Mouse (Mus musculus) heart, adult 10 weeks (tissue): ENCODE data around the gene Rassf6. TPM values are rescaled to one million over a fixed set of nuclear protein-coding genes. Genes with fewer than 3 reads are reported as not detected.

Source experiments
- polyA plus RNA-seq: library from polyadenylated mRNA; stranded (reverse); fragments of 350-450 nt; fragmentation: Illumina TruSeq; extraction: RNeasy Lipid Tissue Mini Kit (QIAGEN cat#74804); gene quantifications from one replicate; pipeline ENCODE4 v1.2.3, GENCODE M21; 2014; ENCODE audit warnings: low read depth, low replicate concordance

Rassf6 gene
- not detected for polyA plus RNA-seq

DNA sequence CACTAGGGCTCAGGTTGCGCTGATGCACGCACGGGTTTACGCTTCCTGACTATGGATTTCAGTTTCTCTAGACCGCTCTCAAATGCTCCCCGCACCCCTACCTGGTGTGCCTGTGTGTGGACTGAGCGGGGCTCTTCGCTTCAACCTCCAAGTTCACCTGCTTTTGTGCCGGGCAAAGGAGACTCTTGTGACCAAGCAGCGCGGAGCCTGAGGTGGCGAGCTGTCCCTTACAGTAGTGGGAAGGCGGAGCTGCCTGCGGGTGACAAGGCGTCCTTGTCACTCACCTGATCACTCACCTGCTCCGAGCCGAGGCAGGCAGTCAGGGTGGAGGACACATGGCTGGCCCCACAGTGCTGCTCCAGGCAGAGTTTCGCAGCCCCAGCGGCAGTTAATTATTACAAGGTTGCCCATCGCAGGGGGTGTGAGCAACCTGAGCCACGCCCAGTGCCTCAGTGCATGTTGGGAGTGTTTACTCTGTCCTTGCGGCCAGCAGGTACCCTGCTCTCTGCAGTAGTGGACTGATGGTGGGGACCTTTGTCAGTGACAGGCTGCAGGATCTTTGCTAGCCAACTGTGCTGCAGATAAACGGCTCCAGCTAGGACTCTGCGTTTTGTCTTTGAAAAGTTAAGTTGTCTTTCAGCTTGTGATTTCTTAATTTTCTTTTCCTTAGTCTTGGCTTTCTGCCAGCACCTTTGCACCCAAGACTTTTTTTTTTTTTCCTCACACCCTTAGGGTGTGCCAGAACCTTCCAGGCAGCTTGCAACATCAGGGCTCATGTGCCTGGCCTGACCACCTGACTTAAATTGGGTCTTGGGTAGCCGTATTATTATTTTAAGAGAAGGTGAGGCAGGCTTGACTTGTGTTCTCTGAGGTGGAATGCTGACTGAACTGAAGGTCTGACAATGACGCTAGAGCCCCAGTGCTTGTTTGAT, at the start of gene Rassf6:
Gene Rassf6 (minus strand): TSS at position 372 of the 932 bp plus-strand sequence.

DNA sequence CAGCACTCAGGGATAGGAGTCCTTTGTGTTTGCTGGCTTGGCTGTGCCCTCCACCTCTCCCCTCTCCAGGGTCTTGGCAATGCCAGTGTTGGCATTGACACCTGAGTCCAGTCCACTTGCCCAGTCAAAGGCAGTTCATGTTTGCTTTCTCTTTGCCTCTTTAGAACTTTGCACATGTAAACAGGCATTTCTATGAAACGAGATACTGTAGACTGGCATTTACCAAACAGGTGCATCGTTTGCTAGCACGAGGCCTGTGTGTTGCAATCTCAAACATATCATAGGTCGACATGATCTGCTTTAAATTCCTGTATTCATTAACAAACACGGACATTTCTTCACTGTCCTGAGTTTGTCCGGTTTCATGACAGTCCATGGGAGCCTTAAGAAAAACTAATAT, 79.7 kb downstream of the Rassf6 start, which contains the start of gene 5830473C10Rik:
Gene 5830473C10Rik (plus strand): TSS at position 365 of the 400 bp plus-strand sequence.

Other genes with a start within 250 kb of the Rassf6 start
- gene Alb, start 179.8 kb downstream of the Rassf6 start, polyA plus RNA-seq: 58.7 TPM
- gene Afp, start 149.9 kb downstream of the Rassf6 start, polyA plus RNA-seq: not detected
- not detected for gene Afm, start 121.7 kb downstream of the Rassf6 start, polyA plus RNA-seq
- not detected for gene 5830473C10Rik, start 79.5 kb downstream of the Rassf6 start, polyA plus RNA-seq
- gene Cxcl5, start 118.7 kb upstream of the Rassf6 start, polyA plus RNA-seq: 0.76 TPM
- 1.6 TPM for gene Ppbp, start 127.9 kb upstream of the Rassf6 start, polyA plus RNA-seq
- 45.2 TPM for gene Pf4, start 131.8 kb upstream of the Rassf6 start, polyA plus RNA-seq
- not detected for gene Cxcl3, start 145.4 kb upstream of the Rassf6 start, polyA plus RNA-seq
- gene Cxcl15, start 153.9 kb upstream of the Rassf6 start, polyA plus RNA-seq: not detected